Mouse (Mus musculus): ENCODE data around the gene Rps15a. TPM values are rescaled to one million over a fixed set of nuclear protein-coding genes. Genes with fewer than 3 reads are reported as not detected.
A peak's percentile ranks its signal among the peaks of the same experiment; 100 is the strongest.

Gene Rps15a
- polyA plus RNA-seq, 1 experiment from 2014 or later: 623 TPM

- WGBS: 80% methylated on average over 4 of the region's 4 CpGs
- no peak overlapping the region for H3K4me3 ChIP-seq (ENCODE audit: low read depth, low read length)
- DNase-seq (ENCODE audit: low spot score) (no peak), ATAC-seq (ENCODE audit: low FRiP score, low TSS enrichment) (no peak)
- H3K36me3 ChIP-seq (ENCODE audit: control insufficient read depth, insufficient read depth, low read length): peaks cover 24% of the 10 kb centered on the region
- H3K9ac ChIP-seq (ENCODE audit: low read length): no peak overlapping the region
- no peak overlapping the region for H3K27ac ChIP-seq (replicated peaks)
- TF ChIP-seq EP300 (optimal IDR thresholded peaks at IDR 0.05) (no peak), CTCF (IDR thresholded peaks at IDR 0.05; ENCODE audit: low read depth) (no peak)
- no peak overlapping the region for H3K4me2 ChIP-seq (replicated peaks; ENCODE audit: low read depth)
- no peaks in the 10 kb centered on the region for H3K4me1 ChIP-seq (replicated peaks; ENCODE audit: control insufficient read depth, insufficient read depth)
- no peaks in the 10 kb centered on the region for H3K9me3 ChIP-seq (ENCODE audit: control insufficient read depth, low read length)
- H3K27me3 ChIP-seq (ENCODE audit: control insufficient read depth, insufficient read depth, low read length): no peaks in the 10 kb centered on the region
Measured at GRCm38 (mm10) chr7:118143123-118143522, 27.1 kb upstream of the Rps15a start.

GRCm38 (mm10) chr7:118141271-118141670 is 25.3 kb upstream of the Rps15a start:
- DNase-seq (ENCODE audit: low spot score): no peak
- H3K36me3 ChIP-seq (ENCODE audit: control insufficient read depth, insufficient read depth, low read length): peaks cover 38% of the 10 kb centered on the region
- H3K27me3 ChIP-seq (ENCODE audit: control insufficient read depth, insufficient read depth, low read length): no peaks in the 10 kb centered on the region
- TF ChIP-seq EP300 (optimal IDR thresholded peaks at IDR 0.05) (no peak), CTCF (IDR thresholded peaks at IDR 0.05; ENCODE audit: low read depth) (no peak)
- ATAC-seq (ENCODE audit: low FRiP score, low TSS enrichment): no peak
- no peak overlapping the region for H3K9ac ChIP-seq (ENCODE audit: low read length)
- 88% methylated on average over 7 of the region's 7 CpGs for WGBS
- no peak overlapping the region for H3K27ac ChIP-seq (replicated peaks)
- no peaks in the 10 kb centered on the region for H3K9me3 ChIP-seq (ENCODE audit: control insufficient read depth, low read length)
- H3K4me2 ChIP-seq (replicated peaks; ENCODE audit: low read depth): no peak overlapping the region
- H3K4me3 ChIP-seq (ENCODE audit: low read depth, low read length): no peak overlapping the region
- H3K4me1 ChIP-seq (replicated peaks; ENCODE audit: control insufficient read depth, insufficient read depth): no peaks in the 10 kb centered on the region

GRCm38 (mm10) chr7:118135128-118135527 is 19.1 kb upstream of the Rps15a start:
- Histone ChIP-seq H3K27me3 (ENCODE audit: control insufficient read depth, insufficient read depth, low read length) (no peaks in the 10 kb centered on the region), H3K9ac (ENCODE audit: low read length) (no peak overlapping the region), H3K4me3 (ENCODE audit: low read depth, low read length) (no peak overlapping the region), H3K36me3 (ENCODE audit: control insufficient read depth, insufficient read depth, low read length) (peaks cover 26% of the 10 kb centered on the region), H3K27ac (replicated peaks) (no peak overlapping the region), H3K4me2 (replicated peaks; ENCODE audit: low read depth) (no peak overlapping the region), H3K4me1 (replicated peaks; ENCODE audit: control insufficient read depth, insufficient read depth) (no peaks in the 10 kb centered on the region), H3K9me3 (ENCODE audit: control insufficient read depth, low read length) (no peaks in the 10 kb centered on the region)
- DNase-seq (ENCODE audit: low spot score) (no peak), ATAC-seq (ENCODE audit: low FRiP score, low TSS enrichment) (no peak)
- TF ChIP-seq CTCF (IDR thresholded peaks at IDR 0.05; ENCODE audit: low read depth) (no peak), EP300 (optimal IDR thresholded peaks at IDR 0.05) (no peak)
- 74% methylated on average over 11 of the region's 11 CpGs for WGBS

GRCm38 (mm10) chr7:118129430-118130041 is 13.5 kb upstream of the Rps15a start, which contains the start of gene Arl6ip1:
TSS of gene Arl6ip1 (minus strand) at chr7:118129662.
- Histone ChIP-seq H3K9me3 (ENCODE audit: control insufficient read depth, low read length) (no peaks in the 10 kb centered on the region), H3K4me2 (replicated peaks; ENCODE audit: low read depth) (peak within 1 kb of the TSS; percentile 83), H3K4me3 (ENCODE audit: low read depth, low read length) (peak within 1 kb of the TSS; percentile 80), H3K27ac (replicated peaks) (peak within 1 kb of the TSS; percentile 97), H3K4me1 (replicated peaks; ENCODE audit: control insufficient read depth, insufficient read depth) (no peaks in the 10 kb centered on the region), H3K36me3 (ENCODE audit: control insufficient read depth, insufficient read depth, low read length) (peaks cover 3% of the 10 kb centered on the region; the same call in 1 of the 2 replicates), H3K9ac (ENCODE audit: low read length) (peak within 1 kb of the TSS; percentile 92), H3K27me3 (ENCODE audit: control insufficient read depth, insufficient read depth, low read length) (no peaks in the 10 kb centered on the region)
- peak; percentile 99 for ATAC-seq (ENCODE audit: low FRiP score, low TSS enrichment)
- WGBS: under 1% methylated on average over 39 of the region's 39 CpGs
- no peak for TF ChIP-seq CTCF (IDR thresholded peaks at IDR 0.05; ENCODE audit: low read depth)
- TF ChIP-seq EP300 (optimal IDR thresholded peaks at IDR 0.05): peak; percentile 43
- peak; percentile 97 for DNase-seq (ENCODE audit: low spot score)

- H3K9me3 ChIP-seq (ENCODE audit: control insufficient read depth, low read length): no peaks in the 10 kb centered on the region
- 0 out of 2 replicates have a peak, but pooled peaks cover 3% of the 10 kb centered on the region for H3K36me3 ChIP-seq (ENCODE audit: control insufficient read depth, insufficient read depth, low read length)
- H3K4me2 ChIP-seq (replicated peaks; ENCODE audit: low read depth): peak overlapping the region; percentile 83
- H3K27me3 ChIP-seq (ENCODE audit: control insufficient read depth, insufficient read depth, low read length): no peaks in the 10 kb centered on the region
- H3K4me3 ChIP-seq (ENCODE audit: low read depth, low read length): peak overlapping the region; percentile 80
- H3K9ac ChIP-seq (ENCODE audit: low read length): peak overlapping the region; percentile 92
- peak overlapping the region; percentile 97 for H3K27ac ChIP-seq (replicated peaks)
- H3K4me1 ChIP-seq (replicated peaks; ENCODE audit: control insufficient read depth, insufficient read depth): no peaks in the 10 kb centered on the region
- DNase-seq (ENCODE audit: low spot score): peak; percentile 39
- TF ChIP-seq EP300 (optimal IDR thresholded peaks at IDR 0.05): no peak
- TF ChIP-seq CTCF (IDR thresholded peaks at IDR 0.05; ENCODE audit: low read depth): no peak; the same call in none of the 2 replicates
- ATAC-seq (ENCODE audit: low FRiP score, low TSS enrichment): peak; percentile 74
- WGBS: under 1% methylated on average over 21 of the region's 21 CpGs
Measured at GRCm38 (mm10) chr7:118128925-118129429, 13.0 kb upstream of the Rps15a start.

- no peaks in the 10 kb centered on the region for H3K9me3 ChIP-seq (ENCODE audit: control insufficient read depth, low read length)
- H3K27ac ChIP-seq (replicated peaks): no peak overlapping the region
- ATAC-seq (ENCODE audit: low FRiP score, low TSS enrichment): no peak
- DNase-seq (ENCODE audit: low spot score): no peak
- H3K4me1 ChIP-seq (replicated peaks; ENCODE audit: control insufficient read depth, insufficient read depth): no peaks in the 10 kb centered on the region
- TF ChIP-seq CTCF (IDR thresholded peaks at IDR 0.05; ENCODE audit: low read depth): no peak
- TF ChIP-seq EP300 (optimal IDR thresholded peaks at IDR 0.05): no peak
- H3K36me3 ChIP-seq (ENCODE audit: control insufficient read depth, insufficient read depth, low read length): 0 out of 2 replicates have a peak, but pooled peaks cover 3% of the 10 kb centered on the region
- H3K4me3 ChIP-seq (ENCODE audit: low read depth, low read length): no peak overlapping the region
- H3K27me3 ChIP-seq (ENCODE audit: control insufficient read depth, insufficient read depth, low read length): no peaks in the 10 kb centered on the region
- no peak overlapping the region for H3K9ac ChIP-seq (ENCODE audit: low read length)
- WGBS: 58% methylated on average over 11 of the region's 11 CpGs
- no peak overlapping the region for H3K4me2 ChIP-seq (replicated peaks; ENCODE audit: low read depth)
Measured at GRCm38 (mm10) chr7:118126219-118126875, 10.4 kb upstream of the Rps15a start.
